Mouse (Mus musculus): ENCODE data around the gene Prss46. TPM values are rescaled to one million over a fixed set of nuclear protein-coding genes. Genes with fewer than 3 reads are reported as not detected.
A peak's percentile ranks its signal among the peaks of the same experiment; 100 is the strongest.

The Prss46 gene
- polyA plus RNA-seq, 1 experiment from 2014 or later: not detected

GRCm38 (mm10) chr9:110833021-110833420, 11.3 kb upstream of the Prss46 start:
- no peak overlapping the region for H3K9ac ChIP-seq
- no peak overlapping the region for H3K4me3 ChIP-seq (replicated peaks)
- H3K27me3 ChIP-seq: no peaks in the 10 kb centered on the region
- no peaks in the 10 kb centered on the region for H3K4me1 ChIP-seq (replicated peaks)
- no peak overlapping the region for H3K27ac ChIP-seq (replicated peaks)
- H3K36me3 ChIP-seq (replicated peaks): no peaks in the 10 kb centered on the region
- no peak overlapping the region for H3K4me2 ChIP-seq
- H3K9me3 ChIP-seq (replicated peaks): no peaks in the 10 kb centered on the region
- 50% methylated on average over 5 of the region's 5 CpGs for WGBS (ENCODE audit: insufficient replicate concordance)
- no peak for ATAC-seq (ENCODE audit: insufficient read depth)

GRCm38 (mm10) chr9:110834411-110834810, 9.9 kb upstream of the Prss46 start, which contains the start of gene Prss45:
TSS of gene Prss45 (plus strand) at chr9:110834588.
- no peak for ATAC-seq (ENCODE audit: insufficient read depth)
- Histone ChIP-seq H3K9ac (no peak within 1 kb of the TSS), H3K27ac (replicated peaks) (no peak within 1 kb of the TSS), H3K4me3 (replicated peaks) (no peak within 1 kb of the TSS), H3K9me3 (replicated peaks) (no peaks in the 10 kb centered on the region), H3K27me3 (no peaks in the 10 kb centered on the region), H3K4me1 (replicated peaks) (no peaks in the 10 kb centered on the region), H3K4me2 (no peak within 1 kb of the TSS), H3K36me3 (replicated peaks) (no peaks in the 10 kb centered on the region)
- WGBS (ENCODE audit: insufficient replicate concordance): 72% methylated on average over 19 of the region's 19 CpGs

GRCm38 (mm10) chr9:110834961-110835360, 9.3 kb upstream of the Prss46 start:
- Histone ChIP-seq H3K9me3 (replicated peaks) (no peaks in the 10 kb centered on the region), H3K27me3 (no peaks in the 10 kb centered on the region), H3K4me2 (no peak overlapping the region), H3K27ac (replicated peaks) (no peak overlapping the region), H3K4me3 (replicated peaks) (no peak overlapping the region), H3K9ac (no peak overlapping the region), H3K4me1 (replicated peaks) (no peaks in the 10 kb centered on the region), H3K36me3 (replicated peaks) (no peaks in the 10 kb centered on the region)
- ATAC-seq (ENCODE audit: insufficient read depth): no peak
- 41% methylated on average over 10 of the region's 10 CpGs for WGBS (ENCODE audit: insufficient replicate concordance)

- ATAC-seq (ENCODE audit: insufficient read depth): no peak
- Histone ChIP-seq H3K36me3 (replicated peaks) (no peaks in the 10 kb centered on the region), H3K4me3 (replicated peaks) (no peak overlapping the region), H3K9me3 (replicated peaks) (no peaks in the 10 kb centered on the region), H3K9ac (no peak overlapping the region), H3K4me2 (no peak overlapping the region), H3K27ac (replicated peaks) (no peak overlapping the region), H3K27me3 (no peaks in the 10 kb centered on the region), H3K4me1 (replicated peaks) (peaks cover 5% of the 10 kb centered on the region; the same call in 1 of the 2 replicates)
- WGBS (ENCODE audit: insufficient replicate concordance): 36% methylated on average over 2 of the region's 2 CpGs
Observed at GRCm38 (mm10) chr9:110836112-110836511, 8.2 kb upstream of the Prss46 start.

GRCm38 (mm10) chr9:110840905-110841304, 3.4 kb upstream of the Prss46 start:
- no peak for ATAC-seq (ENCODE audit: insufficient read depth)
- no peak overlapping the region for H3K27ac ChIP-seq (replicated peaks)
- no peaks in the 10 kb centered on the region for H3K36me3 ChIP-seq (replicated peaks)
- no peaks in the 10 kb centered on the region for H3K9me3 ChIP-seq (replicated peaks)
- 67% methylated on average over 6 of the region's 6 CpGs for WGBS (ENCODE audit: insufficient replicate concordance)
- H3K4me3 ChIP-seq (replicated peaks): no peak overlapping the region
- no peaks in the 10 kb centered on the region for H3K27me3 ChIP-seq
- no peak overlapping the region for H3K9ac ChIP-seq
- peaks cover 9% of the 10 kb centered on the region for H3K4me1 ChIP-seq (replicated peaks)
- no peak overlapping the region for H3K4me2 ChIP-seq

- no peak overlapping the region for H3K4me2 ChIP-seq
- ATAC-seq (ENCODE audit: insufficient read depth): no peak
- no peaks in the 10 kb centered on the region for H3K27me3 ChIP-seq
- no peak overlapping the region for H3K27ac ChIP-seq (replicated peaks)
- WGBS (ENCODE audit: insufficient replicate concordance): 29% methylated on average over 2 of the region's 2 CpGs
- no peaks in the 10 kb centered on the region for H3K36me3 ChIP-seq (replicated peaks)
- peaks cover 9% of the 10 kb centered on the region for H3K4me1 ChIP-seq (replicated peaks)
- no peak overlapping the region for H3K9ac ChIP-seq
- no peaks in the 10 kb centered on the region for H3K9me3 ChIP-seq (replicated peaks)
- no peak overlapping the region for H3K4me3 ChIP-seq (replicated peaks)
Observed at GRCm38 (mm10) chr9:110841438-110841837, 2.9 kb upstream of the Prss46 start.

- Histone ChIP-seq H3K27ac (replicated peaks) (no peak overlapping the region), H3K27me3 (no peaks in the 10 kb centered on the region), H3K4me1 (replicated peaks) (no peaks in the 10 kb centered on the region), H3K9me3 (replicated peaks) (no peaks in the 10 kb centered on the region), H3K4me3 (replicated peaks) (no peak overlapping the region), H3K36me3 (replicated peaks) (no peaks in the 10 kb centered on the region), H3K9ac (no peak overlapping the region), H3K4me2 (no peak overlapping the region)
- ATAC-seq (ENCODE audit: insufficient read depth): no peak
- 65% methylated on average over 7 of the region's 7 CpGs for WGBS (ENCODE audit: insufficient replicate concordance)
Observed at GRCm38 (mm10) chr9:110849162-110849561, 4.9 kb downstream of the Prss46 start.

GRCm38 (mm10) chr9:110855903-110856302, 11.6 kb downstream of the Prss46 start:
- H3K27me3 ChIP-seq: peaks cover 15% of the 10 kb centered on the region; the same call in 1 of the 2 replicates
- no peak overlapping the region for H3K27ac ChIP-seq (replicated peaks)
- no peak overlapping the region for H3K9ac ChIP-seq
- H3K36me3 ChIP-seq (replicated peaks): no peaks in the 10 kb centered on the region
- 50% methylated on average over 7 of the region's 7 CpGs for WGBS (ENCODE audit: insufficient replicate concordance)
- no peak overlapping the region for H3K4me3 ChIP-seq (replicated peaks)
- H3K4me2 ChIP-seq: no peak overlapping the region
- ATAC-seq (ENCODE audit: insufficient read depth): no peak
- no peaks in the 10 kb centered on the region for H3K9me3 ChIP-seq (replicated peaks)
- H3K4me1 ChIP-seq (replicated peaks): peaks cover 28% of the 10 kb centered on the region

GRCm38 (mm10) chr9:110856920-110857319, 12.6 kb downstream of the Prss46 start:
- Histone ChIP-seq H3K27ac (replicated peaks) (no peak overlapping the region), H3K4me2 (0 out of 2 replicates have a peak overlapping the region, but pooled peaks have one; percentile 79), H3K9ac (no peak overlapping the region), H3K4me1 (replicated peaks) (peaks cover 28% of the 10 kb centered on the region), H3K36me3 (replicated peaks) (no peaks in the 10 kb centered on the region), H3K27me3 (peaks cover 15% of the 10 kb centered on the region; the same call in 1 of the 2 replicates), H3K9me3 (replicated peaks) (no peaks in the 10 kb centered on the region), H3K4me3 (replicated peaks) (no peak overlapping the region)
- no peak for ATAC-seq (ENCODE audit: insufficient read depth)
- 11% methylated on average over 4 of the region's 4 CpGs for WGBS (ENCODE audit: insufficient replicate concordance)

GRCm38 (mm10) chr9:110857781-110858472, 13.6 kb downstream of the Prss46 start, which contains the start of gene Prss50:
TSS of gene Prss50 (plus strand) at chr9:110857967.
- H3K9me3 ChIP-seq (replicated peaks): no peaks in the 10 kb centered on the region
- H3K4me3 ChIP-seq (replicated peaks): peak within 1 kb of the TSS; percentile 58
- H3K27me3 ChIP-seq: peaks cover 15% of the 10 kb centered on the region; the same call in 1 of the 2 replicates
- WGBS (ENCODE audit: insufficient replicate concordance): 10% methylated on average over 50 of the region's 50 CpGs
- H3K27ac ChIP-seq (replicated peaks): peak within 1 kb of the TSS; percentile 80
- H3K4me1 ChIP-seq (replicated peaks): peaks cover 28% of the 10 kb centered on the region
- H3K9ac ChIP-seq: peak within 1 kb of the TSS; percentile 18; the same call in 1 of the 2 replicates
- no peak for ATAC-seq (ENCODE audit: insufficient read depth)
- H3K36me3 ChIP-seq (replicated peaks): no peaks in the 10 kb centered on the region
- peak within 1 kb of the TSS; percentile 79 for H3K4me2 ChIP-seq

GRCm38 (mm10) chr9:110858523-110858922, 14.2 kb downstream of the Prss46 start:
- peaks cover 15% of the 10 kb centered on the region; the same call in 1 of the 2 replicates for H3K27me3 ChIP-seq
- H3K36me3 ChIP-seq (replicated peaks): no peaks in the 10 kb centered on the region
- peak overlapping the region; percentile 58 for H3K4me3 ChIP-seq (replicated peaks)
- peak overlapping the region; percentile 80 for H3K27ac ChIP-seq (replicated peaks)
- ATAC-seq (ENCODE audit: insufficient read depth): no peak
- H3K9ac ChIP-seq: peak overlapping the region; percentile 18; the same call in 1 of the 2 replicates
- H3K9me3 ChIP-seq (replicated peaks): no peaks in the 10 kb centered on the region
- peak overlapping the region; percentile 79 for H3K4me2 ChIP-seq
- H3K4me1 ChIP-seq (replicated peaks): peaks cover 28% of the 10 kb centered on the region
- 33% methylated on average over 5 of the region's 5 CpGs for WGBS (ENCODE audit: insufficient replicate concordance)
